Mouse (Mus musculus) kidney, postnatal 36 days (tissue): ENCODE data around the gene BC048679.

ENCODE experiments used
- DNase-seq, 2 experiments: peaks; one replicate each; pipeline ENCODE4 v3.0.0; 2021 to 2022; ENCODE audit warnings: mixed read lengths in 2 of 2

The BC048679 gene

DNA sequence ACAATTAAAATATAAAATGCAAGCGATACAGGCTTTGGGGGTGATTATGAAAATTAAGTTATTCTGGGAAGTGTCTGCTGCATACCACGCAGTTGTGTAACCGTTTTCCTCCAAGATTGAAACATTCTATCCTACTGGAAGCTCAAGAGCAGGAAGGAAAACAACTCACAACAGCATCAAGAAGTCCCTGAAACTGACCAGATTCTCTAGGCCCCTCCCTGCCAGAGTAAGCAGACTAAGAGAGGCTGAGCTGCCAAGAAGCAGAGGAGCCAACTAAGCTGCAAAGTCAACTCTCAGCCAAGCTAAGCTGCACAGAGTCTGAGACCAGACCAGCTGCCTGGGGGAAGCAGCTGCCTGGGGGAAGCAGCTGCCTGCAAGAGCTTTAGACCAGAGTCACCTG is 22.9 kb downstream of the BC048679 start:
- DNase-seq, result no peak

GRCm38 (mm10) chr7:81464906-81465450 is 33.1 kb downstream of the BC048679 start:
- DNase-seq, result no peak

DNA sequence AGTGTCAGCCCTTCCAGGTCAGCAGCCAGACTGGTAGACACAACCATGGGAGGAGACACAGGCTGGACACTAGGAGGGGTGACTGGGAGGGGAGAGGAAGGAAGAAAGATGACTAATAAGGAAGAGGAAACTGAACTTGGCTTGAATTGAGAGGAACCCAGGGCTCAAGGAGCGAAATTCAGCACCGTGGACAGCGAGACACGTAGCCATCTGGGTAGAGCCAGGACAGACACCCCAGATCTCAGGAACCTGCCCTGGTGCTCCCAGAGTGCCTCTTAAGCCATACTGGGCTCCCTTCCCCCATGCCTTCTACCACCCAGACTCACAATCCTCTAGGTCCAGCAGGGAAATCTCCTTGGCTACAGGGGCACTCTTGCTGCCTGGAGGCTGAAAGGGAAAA is 34.0 kb downstream of the BC048679 start:
- DNase-seq, result peak in 1 of 2 experiments; percentile 51

DNA sequence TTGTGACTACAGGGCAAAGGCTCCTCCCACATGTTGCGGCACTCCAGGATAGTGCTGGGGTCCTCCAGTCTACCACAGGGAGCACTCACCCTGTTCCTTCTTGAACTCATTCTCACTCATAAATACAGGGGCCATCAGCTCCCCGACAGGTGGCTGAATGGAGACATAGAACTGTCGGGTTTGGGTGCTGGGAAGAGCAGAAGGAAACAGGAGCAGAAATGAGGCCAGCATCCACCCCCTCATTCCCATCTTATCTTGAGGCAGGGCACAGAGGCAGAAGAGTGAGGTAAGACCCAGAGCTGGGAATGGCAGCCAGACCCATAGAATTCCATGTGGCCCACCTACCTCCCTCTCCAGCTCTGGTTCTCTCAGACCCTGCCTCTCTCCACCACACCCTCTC is 35.3 kb downstream of the BC048679 start:
- DNase-seq, result no peak

- DNase-seq, result peak; percentile 77 to 78
Observed at GRCm38 (mm10) chr7:81455155-81455651, 42.9 kb downstream of the BC048679 start, which contains the start of gene Cpeb1. Gene Cpeb1, minus strand, starts transcription at chr7:81455465.

DNA sequence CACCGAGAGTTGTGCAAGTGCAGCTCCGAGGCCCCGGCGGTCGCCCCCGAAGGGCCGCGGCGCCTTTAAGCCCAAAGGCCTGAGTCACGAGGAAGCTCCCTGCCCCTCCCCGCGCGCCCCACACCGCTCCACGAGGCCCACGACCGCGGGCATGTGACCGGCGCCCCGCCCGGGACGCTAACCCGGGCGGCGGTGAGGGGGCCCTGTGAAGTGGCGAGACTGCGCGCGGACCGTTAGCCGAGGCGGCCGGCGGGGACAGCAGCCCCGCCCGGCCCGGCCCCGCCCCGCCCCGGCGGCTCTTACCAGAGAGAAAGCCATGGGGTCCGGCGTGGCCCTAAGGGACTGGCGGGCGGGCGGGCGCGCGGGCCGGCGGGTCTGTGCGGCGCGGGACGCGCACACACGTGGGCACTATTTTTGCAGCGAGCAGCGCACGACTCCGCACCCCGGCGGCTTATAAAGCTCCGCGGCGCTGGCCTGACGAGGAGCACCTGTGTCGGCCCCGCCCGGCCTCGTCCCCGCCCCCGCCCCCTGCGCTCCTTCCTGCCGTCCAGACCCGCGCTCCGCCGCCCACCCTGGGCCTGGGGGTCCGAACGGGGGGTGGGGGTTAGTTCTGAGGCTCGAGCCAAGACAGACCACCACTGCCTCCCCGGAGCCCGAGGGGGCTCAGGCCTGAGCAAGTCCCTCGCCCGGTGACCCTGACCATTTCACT is 43.6 kb downstream of the BC048679 start:
- peak; percentile 55 to 72 for DNase-seq

DNA sequence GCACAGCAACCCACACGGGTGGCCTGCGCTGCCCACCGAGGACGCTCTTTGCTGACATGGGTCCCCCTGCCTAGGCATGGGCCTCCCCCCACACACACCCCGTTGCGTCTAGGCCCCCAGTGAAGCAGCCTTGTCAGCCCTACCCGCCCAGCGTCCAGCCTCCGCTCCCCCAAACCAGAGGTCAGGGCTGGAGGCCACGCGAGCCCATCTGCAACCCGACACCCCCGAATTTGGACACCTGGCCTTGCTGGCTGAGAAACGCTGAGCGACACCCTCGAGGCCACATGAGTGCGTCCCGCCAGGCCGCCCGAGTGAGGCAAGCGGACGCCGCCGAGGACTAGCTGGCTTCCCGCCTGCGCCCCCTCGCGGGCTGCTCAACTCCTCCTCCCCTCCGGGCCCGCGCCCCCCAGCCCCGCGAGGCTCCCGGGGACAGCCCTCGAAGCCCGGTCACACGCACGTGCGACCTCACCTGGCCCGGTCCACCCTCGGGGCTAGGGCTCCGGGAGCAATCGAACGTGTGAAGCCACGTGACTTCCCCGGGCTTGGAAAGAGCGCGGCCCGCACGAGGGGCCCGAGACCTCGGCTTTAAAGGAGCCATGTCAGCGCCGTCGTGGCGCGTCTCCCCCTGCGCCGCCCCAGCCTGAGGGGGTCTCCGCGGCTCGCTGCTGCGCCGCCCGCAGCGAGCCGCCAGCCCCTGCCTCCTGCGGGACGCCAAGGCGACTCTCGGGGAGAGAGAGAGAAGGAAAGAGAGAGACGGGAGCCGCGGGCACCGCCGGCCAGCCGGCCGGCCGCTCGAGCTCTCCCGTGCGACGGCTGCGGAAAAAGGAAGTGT is 44.4 kb downstream of the BC048679 start:
- DNase-seq, result peak; percentile 55 to 58

- peak; percentile 31 to 54 for DNase-seq
Observed at GRCm38 (mm10) chr7:81452971-81453441, 45.1 kb downstream of the BC048679 start.
